Mouse (Mus musculus) heart, postnatal 0 days (tissue): ENCODE data around the gene Xaf1.

Experiments used
- CTCF ChIP-seq: IDR thresholded peaks from 2 replicates; pipeline ENCODE4 v1.5.1; 2016; ENCODE audit warnings: antibody characterized with exemption, control low read depth, low read depth
- EP300 ChIP-seq: IDR thresholded peaks from 2 replicates; pipeline ENCODE4 v1.6.1; 2016; ENCODE audit warnings: antibody characterized with exemption, low read depth

- no peak for TF ChIP-seq CTCF
- TF ChIP-seq EP300, result no peak
Measured at GRCm38 (mm10) chr11:72265483-72265882, 35.9 kb upstream of the Xaf1 start.
